Mouse (Mus musculus) cerebellum, adult (tissue): ENCODE results near the gene Rps6kb2.

Source experiments
- ATAC-seq: cut with Nextera tagmentation; 2 replicates; pipeline ENCODE4 v1.9.2; 2017; ENCODE audit warnings: mild to moderate bottlenecking, moderate library complexity, mixed read lengths; ENCODE audit not compliant: insufficient number of reproducible peaks, low FRiP score, low TSS enrichment

Rps6kb2 gene

DNA sequence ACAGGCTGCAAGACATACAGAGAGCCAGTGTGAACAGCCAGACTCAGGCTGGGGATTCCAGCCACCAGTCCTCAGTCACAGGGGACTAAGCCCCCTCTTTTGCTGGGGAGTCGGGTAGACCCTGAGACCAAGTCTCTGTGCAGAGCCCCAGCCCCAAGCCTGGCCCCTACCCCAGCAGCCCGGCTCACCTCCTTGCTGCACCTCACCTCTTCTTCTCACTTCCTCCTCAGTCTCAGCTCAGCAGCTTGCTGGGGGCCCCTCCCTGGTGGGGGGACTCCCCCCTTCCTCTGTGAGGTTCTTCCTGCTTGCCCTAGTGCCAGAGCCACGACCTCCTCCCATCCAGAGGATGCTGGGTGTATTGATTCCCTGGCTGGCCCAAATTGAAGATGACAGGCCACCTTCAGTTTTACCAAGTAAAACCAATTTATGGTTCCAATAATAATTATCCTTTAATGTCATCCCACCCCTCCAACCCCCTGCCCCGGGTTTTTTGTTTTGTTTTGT, 27.7 kb upstream of the Rps6kb2 start, which contains the start of gene Tbc1d10c:
Gene Tbc1d10c (minus strand): TSS at position 454 of the 504 bp plus-strand sequence.
- ATAC-seq = no peak

DNA sequence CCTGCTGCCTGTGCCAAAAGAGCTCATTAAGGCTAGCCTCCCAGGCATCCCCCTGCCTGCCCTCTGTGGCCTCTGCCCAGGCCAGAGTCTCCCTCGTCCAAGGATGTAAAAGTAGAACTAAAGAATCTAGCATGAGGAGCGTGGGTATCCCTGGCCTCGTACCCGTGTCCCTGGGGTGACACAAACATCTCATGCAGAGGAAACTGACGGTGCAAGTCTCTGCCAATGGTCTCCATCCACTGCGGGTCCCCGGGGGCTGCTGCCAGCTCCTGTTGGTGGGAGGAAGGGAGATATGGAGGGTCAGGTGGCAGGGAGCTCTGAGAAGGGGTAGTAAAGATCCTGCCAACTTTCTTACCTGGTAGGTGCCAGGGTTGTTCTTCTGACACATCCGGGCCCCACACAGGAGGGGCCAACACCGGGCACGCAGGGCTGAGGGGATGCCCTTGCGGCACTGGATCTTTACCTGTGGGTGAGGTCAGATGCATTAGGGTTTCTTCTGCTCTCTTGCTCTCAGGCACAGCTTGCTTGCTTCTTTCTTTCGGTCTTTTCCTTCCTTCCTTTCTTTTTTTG, 26.0 kb upstream of the Rps6kb2 start:
- no peak for ATAC-seq

DNA sequence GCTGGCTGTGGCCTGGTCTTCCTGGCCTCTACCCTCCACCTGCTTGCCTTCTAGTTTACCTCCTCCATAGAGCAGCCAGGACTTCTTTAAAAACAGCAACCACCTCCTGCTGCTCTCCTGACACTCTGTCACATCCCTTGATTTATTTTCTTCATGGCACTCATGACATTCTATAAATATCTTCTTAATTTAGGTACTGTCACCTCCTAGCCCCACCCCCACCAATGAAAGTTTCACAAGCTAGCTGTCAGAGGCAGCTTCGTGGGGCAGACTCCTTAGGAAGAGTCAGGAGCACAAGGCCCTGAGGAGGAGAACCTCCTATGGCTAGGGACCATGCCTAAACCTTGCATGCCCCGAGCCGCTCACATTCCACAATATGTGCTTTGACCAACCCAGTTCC, 24.1 kb upstream of the Rps6kb2 start:
- no peak for ATAC-seq

DNA sequence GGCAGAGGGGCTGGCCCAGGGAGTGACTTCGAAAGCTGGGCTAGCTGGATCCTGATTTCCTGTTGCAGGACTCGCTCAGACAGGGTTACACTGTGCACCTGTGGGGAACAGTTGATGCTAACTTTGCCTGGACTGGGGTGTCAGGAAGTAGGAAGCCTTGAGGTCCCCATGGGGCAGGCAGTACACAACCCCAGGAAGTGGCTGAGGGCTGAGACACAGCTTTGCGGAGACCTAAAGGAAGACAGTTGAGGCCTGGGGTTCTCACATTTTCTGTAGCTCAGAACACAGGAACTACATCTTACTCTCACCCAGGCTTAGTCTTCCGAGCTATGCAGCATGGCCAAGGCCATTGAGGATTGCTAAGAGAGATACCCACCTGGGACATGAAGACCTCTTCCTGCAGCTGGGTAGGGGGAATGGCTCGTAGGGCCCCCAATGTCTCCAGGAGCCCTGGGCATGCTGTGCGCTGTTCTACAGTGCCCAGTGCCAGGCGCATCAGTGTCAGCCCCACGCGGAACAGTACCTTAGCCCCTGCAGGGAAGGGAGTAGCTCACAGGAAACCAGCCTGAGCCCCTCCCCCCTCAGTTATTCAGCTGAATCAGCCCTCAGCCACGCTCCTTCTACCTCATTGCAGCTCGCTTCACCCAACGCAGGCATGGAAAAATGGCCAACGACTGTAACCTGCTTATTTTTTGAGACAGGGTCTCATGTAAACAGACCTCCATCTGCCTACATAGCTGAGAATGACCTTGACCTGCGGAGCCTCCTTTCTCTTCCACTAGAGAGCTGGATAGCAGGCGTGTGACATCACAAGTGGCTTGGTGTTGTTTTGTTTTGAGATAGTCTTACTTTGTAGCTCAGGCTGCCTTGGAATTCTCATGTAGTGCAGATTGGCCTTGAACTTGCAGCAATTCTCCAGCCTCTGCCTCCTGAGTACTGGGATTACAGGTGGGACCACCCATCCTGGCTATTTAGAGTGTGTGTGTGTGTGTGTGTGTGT, 22.1 kb upstream of the Rps6kb2 start:
- ATAC-seq = no peak

DNA sequence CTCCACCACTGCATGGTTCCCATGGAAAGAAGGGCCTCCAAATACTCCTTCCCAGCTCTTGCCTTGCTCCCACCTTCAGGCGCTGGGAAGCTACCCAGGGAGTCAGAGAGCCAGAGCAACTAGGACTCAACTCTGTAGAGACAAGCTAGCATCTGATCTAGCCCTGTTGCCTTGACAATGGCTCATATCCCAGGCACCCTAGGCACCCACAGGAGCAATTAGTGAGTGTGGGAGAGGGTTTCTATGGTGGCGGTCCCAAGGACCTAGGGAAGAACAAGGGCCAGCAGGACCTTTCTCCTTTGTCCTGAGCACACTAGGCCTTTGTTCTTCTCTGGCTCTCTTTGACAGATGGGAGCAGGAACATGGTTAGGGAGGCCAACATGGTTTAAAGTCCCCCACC, 20.5 kb upstream of the Rps6kb2 start:
- ATAC-seq = no peak

DNA sequence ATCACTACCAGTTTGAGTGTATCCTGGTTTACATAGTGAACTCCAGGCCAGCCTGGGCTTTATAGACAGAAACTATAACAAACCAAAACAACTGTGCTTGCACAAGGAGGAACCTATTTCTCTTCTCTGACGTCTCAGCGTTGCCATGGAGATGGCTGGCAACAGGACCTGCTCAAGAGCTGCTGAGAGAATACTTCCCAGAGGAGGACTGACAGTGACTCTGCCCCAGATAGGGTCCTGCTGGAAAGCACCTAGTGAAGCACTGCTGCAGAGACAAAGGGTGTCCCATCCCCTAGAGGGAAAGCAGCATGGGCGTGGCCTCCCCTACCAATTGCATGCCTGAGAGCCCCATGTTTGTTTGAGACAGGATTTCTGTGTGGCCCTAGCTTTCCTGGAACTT, 18.7 kb upstream of the Rps6kb2 start:
- ATAC-seq = no peak

DNA sequence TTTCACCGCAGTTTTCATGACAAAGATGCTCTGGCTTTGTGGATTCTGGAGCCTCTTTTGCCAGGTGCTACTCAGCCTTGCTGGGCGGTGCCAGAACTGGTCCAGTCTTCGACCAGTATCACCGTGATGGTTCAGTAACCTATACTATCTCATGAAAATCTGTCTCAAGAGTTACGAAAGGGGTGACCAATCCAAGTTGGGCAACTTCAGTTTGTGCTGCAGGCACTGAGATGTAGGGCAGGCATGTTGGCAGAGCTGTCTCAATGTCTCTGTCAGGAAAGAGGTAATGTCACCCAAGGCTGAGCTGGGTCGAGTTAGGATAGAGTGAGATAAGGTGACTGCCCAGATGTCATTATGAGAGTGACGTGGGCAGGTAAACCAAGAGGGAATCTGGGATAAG, 17.3 kb upstream of the Rps6kb2 start:
- ATAC-seq = no peak

DNA sequence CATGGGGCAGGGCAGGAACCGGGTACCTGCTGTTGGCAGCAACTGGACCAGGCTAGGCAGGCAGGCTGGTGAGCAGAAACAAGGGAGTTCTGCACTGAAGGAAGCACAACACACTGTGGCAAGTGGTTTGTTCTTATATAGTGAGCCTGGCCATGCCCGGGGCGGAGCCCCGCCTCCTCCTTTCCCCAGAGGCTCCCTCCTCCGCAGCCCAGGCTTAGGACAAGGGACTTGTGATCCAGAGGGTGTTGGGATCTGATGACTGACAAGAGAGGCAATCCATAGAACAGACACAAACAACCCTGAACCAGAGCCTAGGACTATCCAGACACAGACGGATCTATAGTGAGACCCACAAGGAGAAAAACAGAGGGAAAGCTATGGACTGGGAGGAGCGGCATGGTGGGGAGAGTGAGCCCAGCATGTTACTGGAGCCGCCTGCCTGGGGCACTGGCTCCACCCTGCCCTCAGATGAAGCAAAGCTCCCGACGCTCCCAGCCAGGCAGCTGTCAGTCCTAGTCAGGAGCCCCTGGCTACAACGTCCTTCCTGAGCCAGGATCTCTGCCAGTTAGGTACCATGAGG, 12.3 kb upstream of the Rps6kb2 start, which contains the start of gene Carns1:
Gene Carns1 (minus strand): TSS at position 112 of the 580 bp plus-strand sequence.
- ATAC-seq = no peak

DNA sequence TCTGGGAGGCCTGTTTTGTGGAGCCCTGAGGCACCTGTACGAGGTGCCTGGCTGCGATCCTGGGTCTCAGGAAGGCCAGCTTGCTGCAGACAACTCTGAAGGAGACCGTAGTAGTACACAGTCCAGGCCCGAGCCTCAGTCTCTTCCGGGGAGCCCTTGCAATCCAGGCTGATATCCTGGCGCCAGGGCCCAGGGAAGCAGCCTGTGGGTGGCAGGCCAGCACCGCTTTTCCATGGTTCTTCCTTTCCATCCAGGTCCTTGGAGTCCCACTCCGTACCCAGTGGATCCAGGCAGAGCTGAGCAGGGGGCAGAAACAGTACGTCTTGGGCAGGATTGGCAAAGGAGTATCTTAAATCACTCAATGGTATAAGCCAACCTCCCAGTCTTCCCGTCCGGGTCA, 9.8 kb upstream of the Rps6kb2 start:
- ATAC-seq = no peak

DNA sequence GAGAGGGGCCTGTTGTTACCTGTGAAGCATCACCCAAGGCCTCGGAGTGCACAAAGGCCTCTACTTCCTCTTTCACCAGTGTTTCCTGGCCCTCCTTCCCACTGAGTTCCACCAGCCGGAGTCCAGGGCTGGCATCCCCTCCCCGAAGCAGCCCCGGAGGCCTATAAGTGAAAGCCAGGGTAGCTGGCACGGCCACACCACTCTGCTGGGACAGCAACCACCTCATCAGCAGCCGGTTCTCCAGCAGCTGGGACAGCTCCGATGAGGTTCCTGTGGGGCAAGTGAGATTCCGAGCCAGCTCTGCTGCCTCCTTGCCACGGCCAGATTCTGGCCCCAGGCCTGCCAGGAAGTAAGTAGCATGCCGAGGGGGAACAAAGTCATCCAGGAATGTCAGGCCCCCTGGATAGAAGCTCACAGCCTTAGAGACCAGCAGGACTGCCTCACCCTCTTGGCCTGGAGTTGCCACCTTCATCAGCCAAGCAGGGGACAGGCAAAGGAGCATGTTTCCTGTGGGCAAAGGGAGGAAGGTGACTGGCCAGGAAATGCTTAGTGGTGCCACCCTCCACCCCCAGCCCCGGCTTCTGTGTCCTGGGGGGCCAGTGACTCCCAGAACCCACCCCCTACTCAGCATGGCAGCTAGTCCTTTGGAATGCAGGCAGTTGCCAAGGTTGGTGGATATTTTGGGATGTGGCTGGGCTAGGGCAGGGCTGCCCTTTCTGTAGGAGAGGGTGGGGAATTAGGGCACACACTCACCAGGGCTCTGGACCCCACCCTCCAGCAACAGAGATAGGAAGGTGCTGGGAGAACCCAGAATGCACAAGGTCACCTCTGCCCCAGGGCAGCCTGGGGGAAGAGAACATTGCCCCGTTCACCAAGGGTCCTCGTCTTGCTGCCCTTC, 8.5 kb upstream of the Rps6kb2 start:
- ATAC-seq = no peak

DNA sequence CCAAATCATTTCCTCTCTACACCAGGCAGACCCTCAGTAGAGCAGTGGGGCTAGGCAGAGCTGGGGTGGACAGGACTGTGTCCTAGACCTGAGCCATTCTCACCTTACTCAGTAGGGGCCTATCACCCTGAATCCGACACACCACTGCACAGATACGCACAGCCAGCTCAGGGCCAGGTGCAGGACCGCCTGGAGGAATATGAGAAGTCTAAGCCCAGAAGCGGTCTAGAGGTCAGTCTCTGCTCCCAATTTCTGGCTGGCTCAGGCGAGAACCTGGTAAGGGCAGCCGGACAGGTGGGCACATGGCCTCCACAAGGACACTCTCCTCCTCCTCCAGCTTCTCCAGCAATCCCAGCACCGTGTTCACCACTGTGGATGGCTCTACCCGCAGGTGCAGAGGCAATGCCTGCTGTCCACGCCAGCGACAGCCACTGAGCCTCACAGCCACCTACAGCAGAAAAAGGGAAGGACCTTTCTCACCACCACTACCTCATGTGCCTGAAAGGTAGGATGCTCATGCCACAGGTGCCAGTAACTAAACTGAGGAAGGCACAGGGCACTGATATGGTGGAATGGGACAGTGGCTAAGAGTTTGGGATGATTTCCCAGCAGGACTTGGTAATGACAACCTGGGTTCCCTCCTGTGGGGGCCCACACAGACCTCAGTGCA, 7.7 kb upstream of the Rps6kb2 start:
- ATAC-seq = no peak

DNA sequence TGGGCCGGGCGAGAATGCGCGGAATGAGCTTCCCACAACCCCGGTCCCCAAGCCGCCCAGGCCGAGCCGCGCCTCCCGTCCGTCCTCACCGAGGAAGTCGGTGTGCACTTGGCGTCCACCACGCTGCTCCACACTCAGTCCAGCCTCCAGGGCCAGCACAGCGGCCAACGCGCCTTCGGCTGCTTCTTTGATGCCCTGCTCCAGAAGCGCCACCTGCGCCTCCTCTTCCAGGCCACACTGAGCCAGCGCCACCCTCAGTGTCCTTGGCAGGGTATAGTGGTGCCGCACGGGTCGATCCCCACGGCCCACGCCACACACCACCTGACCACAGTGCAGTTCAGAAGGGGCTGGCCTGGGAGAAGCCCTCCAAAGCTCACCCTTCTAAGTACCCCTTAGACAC, 6.7 kb upstream of the Rps6kb2 start:
- peak; percentile 34; the same call in 1 of the 2 replicates for ATAC-seq

DNA sequence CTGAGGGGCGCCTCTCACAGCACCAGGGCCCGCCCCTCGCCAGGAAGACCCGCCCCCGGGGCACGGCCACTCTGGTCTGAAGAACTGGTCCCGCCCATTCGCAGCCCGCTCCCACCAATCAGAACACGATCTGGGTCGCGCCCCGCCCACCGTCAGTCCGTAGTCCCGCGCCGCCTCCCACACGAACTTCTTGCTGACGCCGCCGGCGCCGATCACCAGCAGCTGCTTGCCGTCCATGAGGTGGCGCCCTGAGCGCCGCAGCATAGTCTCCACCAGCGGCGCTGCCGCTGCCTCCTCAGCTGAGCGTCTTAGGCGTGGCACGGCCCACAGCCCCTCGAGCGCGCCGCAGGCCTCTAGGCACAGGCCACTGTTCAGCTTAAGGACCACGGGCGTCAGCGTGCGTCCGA, 6.2 kb upstream of the Rps6kb2 start:
- peak; percentile 74 for ATAC-seq

DNA sequence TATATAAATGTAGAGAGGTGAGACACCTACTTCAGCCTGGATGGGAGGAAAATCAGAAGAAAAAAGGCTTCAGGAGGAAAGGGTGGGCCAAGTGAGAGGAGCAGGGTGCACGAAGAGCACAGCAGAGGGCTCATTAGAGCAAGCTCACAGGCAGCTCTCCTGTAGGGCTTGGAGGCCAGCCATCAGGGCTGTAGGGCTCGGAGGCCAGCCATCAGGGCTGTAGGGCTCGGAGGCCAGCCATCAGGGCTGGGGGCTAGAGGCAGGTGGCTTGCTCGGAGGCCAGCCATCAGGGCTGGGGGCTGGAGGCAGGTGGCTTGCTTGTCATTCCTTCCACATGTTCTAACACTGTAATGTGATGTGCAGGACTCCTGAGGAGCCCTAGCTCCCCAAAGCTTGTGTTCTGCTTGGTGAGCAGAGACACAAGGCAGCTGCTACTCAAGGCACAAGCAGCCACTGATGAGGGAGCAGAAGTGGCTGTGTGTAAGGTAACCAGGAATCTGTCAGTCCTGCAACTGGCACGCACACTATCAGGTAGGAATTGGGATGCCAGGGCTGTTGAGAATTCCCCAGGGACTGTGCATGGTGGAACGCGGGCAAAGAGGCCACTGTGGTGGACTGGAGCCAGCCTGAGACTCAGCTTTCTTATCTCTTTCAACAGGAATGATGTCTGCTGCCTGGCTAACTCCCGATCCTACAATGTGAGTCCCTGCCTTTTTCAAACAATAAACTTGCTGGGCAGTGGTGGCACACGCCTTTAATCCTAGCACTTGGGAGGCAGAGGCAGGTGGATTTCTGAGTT, 3.7 kb upstream of the Rps6kb2 start:
- no peak for ATAC-seq

DNA sequence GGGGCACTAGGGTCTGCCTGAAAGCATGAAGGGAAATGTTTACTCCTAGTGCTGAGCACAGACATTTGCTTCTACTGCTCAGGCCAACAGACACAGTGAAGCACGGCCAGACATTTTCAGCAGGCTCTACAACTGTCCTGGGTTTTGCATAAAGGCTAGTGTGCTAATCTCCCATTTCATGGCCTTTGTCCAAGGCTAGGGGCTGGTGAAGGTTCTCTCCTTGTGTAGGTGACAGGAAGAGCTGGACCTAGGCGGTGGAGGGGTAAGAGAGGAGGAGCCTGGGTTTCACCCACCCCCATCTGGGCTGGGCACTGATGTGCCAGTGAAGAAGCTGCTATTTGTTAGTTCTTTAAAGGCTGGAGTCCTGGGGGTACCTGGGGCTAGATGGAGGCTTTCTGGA, 1.6 kb upstream of the Rps6kb2 start:
- no peak for ATAC-seq

DNA sequence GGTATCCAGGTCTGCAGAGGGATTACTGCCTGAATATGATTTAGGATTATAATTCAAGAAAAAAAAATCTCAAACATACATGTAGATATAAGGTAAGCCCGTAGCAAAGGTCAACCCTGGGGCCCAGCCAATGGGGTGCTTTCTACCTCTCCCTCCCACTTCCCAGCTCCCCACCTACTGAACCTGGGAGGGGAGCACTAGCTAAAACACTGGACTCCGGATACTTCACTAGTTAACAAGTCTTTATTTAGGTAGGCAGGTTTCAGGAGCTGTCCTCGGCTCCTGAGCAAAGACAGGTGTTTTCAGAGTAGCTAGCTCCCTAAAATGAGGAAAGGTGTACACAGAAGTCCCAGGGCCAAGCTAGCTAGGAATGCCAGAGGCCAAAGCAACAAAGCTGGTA, 946 bp upstream of the Rps6kb2 start:
- ATAC-seq = no peak

DNA sequence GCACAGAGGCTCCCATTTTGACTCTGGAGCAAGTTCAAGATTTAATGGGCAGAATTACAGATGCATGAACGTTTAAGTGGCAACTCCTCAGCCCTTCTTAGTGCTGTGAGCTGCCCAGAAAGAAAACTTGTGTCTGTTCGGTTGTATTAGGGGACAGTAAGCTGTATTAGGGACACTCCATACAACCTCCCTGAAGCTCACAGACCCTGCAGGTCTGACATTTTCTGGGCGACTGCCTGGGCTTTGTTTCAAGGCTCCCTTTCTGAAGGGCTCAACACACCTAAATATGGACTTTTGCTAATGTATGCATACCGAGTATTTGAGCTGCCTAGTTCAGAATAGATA, 361 bp upstream of the Rps6kb2 start:
- no peak for ATAC-seq

DNA sequence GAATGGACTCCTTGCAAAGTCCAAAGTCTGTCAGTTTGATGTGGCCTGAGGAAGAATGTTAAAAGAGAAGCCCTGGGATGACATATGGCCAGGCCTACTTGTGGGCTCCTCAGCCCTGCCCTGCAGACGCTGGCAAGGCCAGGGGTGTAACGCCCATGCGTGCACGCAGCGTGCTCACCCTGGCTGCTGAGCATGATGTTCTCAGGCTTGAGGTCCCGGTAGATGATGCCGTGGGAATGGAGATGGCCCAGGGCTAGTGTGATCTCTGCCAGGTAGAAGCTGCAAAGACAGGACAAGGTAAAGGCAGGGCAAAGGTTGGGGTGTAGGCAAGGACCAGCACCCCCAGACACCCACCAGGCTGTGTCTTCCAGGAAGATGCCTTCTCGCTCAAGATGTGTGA, 4.1 kb downstream of the Rps6kb2 start:
- no peak for ATAC-seq

DNA sequence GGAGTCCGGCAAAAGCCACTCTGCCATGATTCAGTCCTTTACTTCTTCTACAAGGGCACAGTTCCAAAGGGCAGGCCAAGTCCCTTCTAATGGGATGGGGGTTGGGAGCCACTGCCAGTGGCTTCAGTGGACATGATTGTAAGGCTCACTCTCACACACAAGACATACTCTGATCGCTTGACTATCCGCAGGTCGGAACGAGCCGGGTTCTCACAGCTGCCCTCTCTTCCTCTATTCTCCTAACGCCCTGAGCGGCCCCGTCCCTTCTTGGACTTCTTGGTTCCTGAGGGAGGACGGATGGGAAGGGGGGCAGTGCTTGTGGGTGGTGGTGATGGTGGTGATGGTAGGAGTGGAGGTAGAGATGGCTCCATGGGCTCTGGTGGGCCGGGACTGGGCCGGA, 6.4 kb downstream of the Rps6kb2 start:
- ATAC-seq = no peak
